Mouse (Mus musculus) limb, embryonic 13.5 days (tissue): ENCODE results near the gene Arrdc3. TPM values are rescaled to one million over a fixed set of nuclear protein-coding genes. Genes with fewer than 3 reads are reported as not detected.
A peak's percentile ranks its signal among the peaks of the same experiment; 100 is the strongest.
"Not testable (repeated sequence)": the region's sequence is repeated elsewhere in the genome, so short reads cannot be mapped to it uniquely, and the experiment has no call there.

Source experiments
- ATAC-seq: fragments of 200-750 bp; cut with Nextera tagmentation; 2 replicates; pipeline ENCODE4 v1.8.0; 2017; ENCODE audit warnings: low read depth, moderate number of reproducible peaks, moderate TSS enrichment; ENCODE audit not compliant: low FRiP score
- H3K27ac ChIP-seq: fragments of 300-500 bp; sonication (generic); 2 replicates; pipeline ENCODE4 v1.5.1; 2015; ENCODE audit warnings: inconsistent platforms, mild to moderate bottlenecking, moderate library complexity
- H3K27me3 ChIP-seq: fragments of 300-500 bp; sonication (generic); 2 replicates; pipeline ENCODE4 v1.6.1; 2015; ENCODE audit warnings: mild to moderate bottlenecking, inconsistent platforms
- H3K36me3 ChIP-seq: fragments of 300-500 bp; sonication (generic); 2 replicates; pipeline ENCODE4 v1.6.1; 2015; ENCODE audit warnings: inconsistent platforms, mild to moderate bottlenecking, moderate library complexity
- H3K4me1 ChIP-seq: fragments of 300-500 bp; sonication (generic); 2 replicates; pipeline ENCODE4 v1.6.1; 2015; ENCODE audit warnings: inconsistent platforms
- H3K4me2 ChIP-seq: fragments of 300-500 bp; sonication (generic); replicated peaks from 2 replicates; pipeline ENCODE4 v1.6.1; 2015; ENCODE audit warnings: inconsistent platforms, mild to moderate bottlenecking, moderate library complexity
- H3K4me3 ChIP-seq: fragments of 300-500 bp; sonication (generic); 2 replicates; pipeline ENCODE4 v1.5.1; 2015; ENCODE audit warnings: moderate library complexity, mild to moderate bottlenecking, inconsistent platforms
- H3K9ac ChIP-seq: fragments of 300-500 bp; sonication (generic); 2 replicates; pipeline ENCODE4 v1.6.1; 2015; ENCODE audit warnings: mild to moderate bottlenecking, inconsistent platforms
- H3K9me3 ChIP-seq: fragments of 300-500 bp; sonication (generic); 2 replicates; pipeline ENCODE4 v1.6.1; 2016; ENCODE audit warnings: inconsistent platforms
- WGBS: fragments of 180-500 bp; shearing (Covaris S2); methylation state at CpG from one replicate; pipeline ENCODE4 v1.1.7; 2015; 5-methylcytosine and 5-hydroxymethylcytosine counted together
- polyA plus RNA-seq: library from polyadenylated mRNA; unstranded; fragments of >200 nt; fragmentation: Nextera tagmentation; extraction: Ambion mirVana; gene quantifications from 2 replicates; pipeline ENCODE4 v1.2.1, GENCODE M21; 2015

The Arrdc3 gene
- polyA plus RNA-seq, 1 experiment from 2014 or later = 77.1 TPM

GRCm38 (mm10) chr13:80886664-80887210 lies 3.6 kb downstream of the Arrdc3 start:
- H3K27me3 ChIP-seq = no peaks in the 10 kb centered on the region
- H3K27ac ChIP-seq = peak overlapping the region; percentile 100
- H3K4me2 ChIP-seq = peak overlapping the region; percentile 65
- 18% methylated on average over 6 of the region's 6 CpGs for WGBS
- peak overlapping the region; percentile 88 for H3K4me3 ChIP-seq
- no peaks in the 10 kb centered on the region for H3K9me3 ChIP-seq
- peaks cover 3% of the 10 kb centered on the region for H3K4me1 ChIP-seq
- peaks cover 28% of the 10 kb centered on the region for H3K36me3 ChIP-seq
- no peak for ATAC-seq
- peak overlapping the region; percentile 99 for H3K9ac ChIP-seq

- H3K4me2 ChIP-seq = no peak overlapping the region
- H3K36me3 ChIP-seq = peaks cover 36% of the 10 kb centered on the region
- no peak overlapping the region for H3K4me3 ChIP-seq
- H3K9me3 ChIP-seq = no peaks in the 10 kb centered on the region
- H3K27me3 ChIP-seq = no peaks in the 10 kb centered on the region
- no peak overlapping the region for H3K27ac ChIP-seq
- no peak overlapping the region for H3K9ac ChIP-seq
- ATAC-seq = no peak
- 77% methylated on average over 2 of the region's 2 CpGs for WGBS
- H3K4me1 ChIP-seq = peaks cover 3% of the 10 kb centered on the region
Measured at GRCm38 (mm10) chr13:80887842-80888241, 4.7 kb downstream of the Arrdc3 start.

DNA sequence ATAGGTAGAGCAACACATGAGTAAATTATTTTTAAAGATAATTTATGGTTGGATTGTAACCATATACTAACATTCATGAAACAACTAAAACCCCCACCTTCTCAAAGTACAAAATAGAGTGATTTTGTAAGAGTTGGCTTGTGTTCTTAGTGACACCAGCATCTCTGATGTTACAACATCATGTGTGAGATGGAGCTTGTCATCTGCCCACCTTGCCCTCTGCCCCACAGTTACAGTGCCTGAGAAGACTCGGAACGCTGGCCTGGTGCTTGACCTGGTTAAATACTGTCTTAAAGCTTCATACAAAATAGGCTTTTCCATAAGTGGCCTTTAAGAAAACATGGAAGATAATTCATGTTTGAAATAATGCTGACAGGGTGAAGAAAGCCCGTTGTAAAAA lies 11.7 kb downstream of the Arrdc3 start:
- not testable (repeated sequence) for H3K9me3 ChIP-seq, H3K27ac ChIP-seq, H3K9ac ChIP-seq, H3K27me3 ChIP-seq, H3K4me3 ChIP-seq, H3K4me2 ChIP-seq, H3K4me1 ChIP-seq, ATAC-seq
- H3K36me3 ChIP-seq = peaks cover 67% of the 10 kb centered on the region
- WGBS = 96% methylated on average over 3 of the region's 3 CpGs

GRCm38 (mm10) chr13:80897411-80897810 lies 14.2 kb downstream of the Arrdc3 start:
- ATAC-seq = no peak

DNA sequence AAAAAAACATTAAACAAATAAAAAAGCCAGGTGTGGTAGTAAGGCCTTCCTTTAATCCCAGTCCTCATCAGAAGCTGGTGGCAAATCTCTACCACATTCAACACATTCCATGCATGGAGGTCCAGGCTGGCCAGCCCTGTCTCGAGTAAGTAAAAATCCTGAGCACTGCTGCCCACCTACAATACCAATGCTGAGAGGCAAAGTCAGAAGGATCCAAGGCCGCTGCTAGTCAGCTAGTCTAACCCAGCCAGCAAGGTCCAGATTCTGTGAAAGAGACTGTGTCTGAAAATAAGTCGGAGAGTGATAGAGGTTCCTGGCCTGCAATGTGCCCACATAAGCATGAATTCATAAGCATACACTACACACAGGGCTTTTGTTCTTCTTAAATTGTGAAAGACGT lies 14.9 kb downstream of the Arrdc3 start:
- Histone ChIP-seq H3K4me1 (no peaks in the 10 kb centered on the region), H3K27me3 (no peaks in the 10 kb centered on the region), H3K36me3 (peaks cover 40% of the 10 kb centered on the region), H3K4me2 (no peak overlapping the region), H3K4me3 (no peak overlapping the region), H3K9ac (no peak overlapping the region), H3K27ac (no peak overlapping the region), H3K9me3 (no peaks in the 10 kb centered on the region)
- 88% methylated on average over 4 of the region's 4 CpGs for WGBS
- ATAC-seq = no peak

More at GRCm38 (mm10) chr13:80897411-80897810, 14.2 kb downstream of the Arrdc3 start:
- H3K27me3 ChIP-seq = no peaks in the 10 kb centered on the region
- no peak overlapping the region for H3K4me2 ChIP-seq
- no peak overlapping the region for H3K27ac ChIP-seq
- H3K36me3 ChIP-seq = peaks cover 45% of the 10 kb centered on the region
- no peaks in the 10 kb centered on the region for H3K9me3 ChIP-seq
- H3K4me1 ChIP-seq = no peaks in the 10 kb centered on the region
- H3K4me3 ChIP-seq = no peak overlapping the region
- no peak overlapping the region for H3K9ac ChIP-seq
- 61% methylated on average over 1 of the region's 1 CpGs for WGBS

DNA sequence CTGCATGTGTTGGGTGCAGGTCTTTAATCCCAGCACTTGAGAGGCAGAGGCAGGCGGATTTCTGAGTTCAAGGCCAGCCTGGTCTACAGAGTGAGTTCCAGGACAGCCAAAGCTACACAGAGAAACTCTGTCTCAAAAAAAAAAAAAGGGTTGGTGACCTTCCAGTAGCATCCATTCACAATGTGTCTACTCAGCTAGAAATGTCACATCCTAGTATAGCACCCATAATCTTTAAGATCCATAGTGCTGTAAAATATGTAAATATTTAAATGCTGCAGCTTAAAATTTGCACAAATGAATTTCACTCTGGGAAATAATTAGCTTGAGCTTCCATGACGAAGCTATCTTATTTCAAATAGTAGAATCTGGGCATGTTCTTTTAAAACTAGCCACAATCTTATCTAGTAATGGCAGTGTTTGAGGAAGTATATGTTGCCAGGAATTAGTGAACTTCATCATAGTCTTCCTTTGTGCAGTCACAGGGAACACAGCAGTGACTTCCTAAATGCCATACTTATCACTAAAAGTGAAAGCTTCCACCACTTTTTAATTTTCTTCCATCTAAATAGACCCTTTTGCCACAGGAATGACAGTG lies 16.3 kb downstream of the Arrdc3 start:
- peaks cover 26% of the 10 kb centered on the region for H3K36me3 ChIP-seq
- H3K9ac ChIP-seq = no peak overlapping the region
- H3K27me3 ChIP-seq = no peaks in the 10 kb centered on the region
- no peaks in the 10 kb centered on the region for H3K9me3 ChIP-seq
- H3K4me2 ChIP-seq = no peak overlapping the region
- no peaks in the 10 kb centered on the region for H3K4me1 ChIP-seq
- no peak overlapping the region for H3K27ac ChIP-seq
- no peak for ATAC-seq
- no peak overlapping the region for H3K4me3 ChIP-seq
- WGBS = 86% methylated on average over 2 of the region's 2 CpGs

DNA sequence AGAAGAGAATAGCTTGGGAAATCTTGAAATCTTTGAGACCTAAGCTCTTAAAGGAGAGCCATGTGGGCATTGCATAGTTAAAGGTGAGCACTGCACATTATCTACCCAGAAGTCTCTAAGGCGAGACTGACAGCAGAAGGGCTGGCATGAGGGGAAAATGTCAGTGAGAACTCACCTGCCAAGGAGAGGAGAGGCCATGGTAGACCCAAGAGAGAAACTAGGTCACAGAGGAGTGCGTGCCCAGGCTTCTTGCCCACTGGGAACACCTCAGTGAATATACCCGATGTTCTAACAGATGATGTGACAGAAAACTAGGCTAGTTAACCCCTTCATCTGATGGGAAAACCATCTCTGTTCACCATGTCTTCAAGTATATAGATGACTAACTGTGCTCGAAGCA lies 18.2 kb downstream of the Arrdc3 start:
- Histone ChIP-seq H3K4me2 (no peak overlapping the region), H3K36me3 (peaks cover 18% of the 10 kb centered on the region), H3K9ac (no peak overlapping the region), H3K27ac (no peak overlapping the region), H3K9me3 (no peaks in the 10 kb centered on the region), H3K4me3 (no peak overlapping the region), H3K4me1 (no peaks in the 10 kb centered on the region), H3K27me3 (no peaks in the 10 kb centered on the region)
- no peak for ATAC-seq
- WGBS = 86% methylated on average over 4 of the region's 4 CpGs

DNA sequence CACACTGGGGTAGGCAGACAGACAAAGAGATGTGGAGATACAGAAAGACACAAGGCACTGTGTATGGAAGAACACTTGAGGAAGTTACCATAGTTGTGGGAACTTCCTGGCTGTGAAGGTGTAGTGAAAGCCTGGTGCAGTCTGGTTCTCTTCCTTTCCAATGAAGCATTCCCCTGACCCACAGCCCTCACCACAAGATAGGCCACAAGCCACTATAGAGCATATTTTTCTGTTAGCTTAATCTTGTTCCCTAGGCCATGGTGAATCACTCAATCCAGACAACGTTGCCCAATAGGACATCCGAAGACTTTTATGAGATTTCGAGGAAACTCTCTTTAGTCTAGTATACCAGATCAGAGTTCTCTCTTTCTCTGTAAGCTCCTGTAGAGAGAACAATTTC lies 19.6 kb downstream of the Arrdc3 start:
- Histone ChIP-seq H3K27ac (no peak overlapping the region), H3K27me3 (no peaks in the 10 kb centered on the region), H3K9ac (no peak overlapping the region), H3K4me2 (no peak overlapping the region), H3K4me3 (no peak overlapping the region), H3K9me3 (no peaks in the 10 kb centered on the region), H3K36me3 (peaks cover 8% of the 10 kb centered on the region; the same call in 1 of the 2 replicates), H3K4me1 (no peaks in the 10 kb centered on the region)
- WGBS = 81% methylated on average over 3 of the region's 3 CpGs
- ATAC-seq = no peak

DNA sequence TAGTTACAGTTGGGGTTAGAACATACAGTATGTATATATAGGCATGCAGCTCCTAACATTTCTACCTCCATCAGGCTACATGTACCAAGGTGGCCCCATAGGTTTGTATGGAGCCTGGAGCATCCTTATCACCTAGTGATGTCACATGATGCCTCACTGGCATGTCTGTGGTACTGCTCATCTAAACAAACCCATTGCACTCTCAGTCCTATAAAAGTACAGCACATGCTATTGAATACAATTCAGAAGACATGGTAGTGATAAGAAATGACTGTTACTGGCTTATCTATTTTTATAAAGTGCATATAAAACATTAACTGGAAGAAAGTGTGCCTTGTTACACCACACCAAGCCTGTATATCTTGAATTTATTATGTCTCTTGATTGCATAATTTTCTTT lies 30.2 kb downstream of the Arrdc3 start:
- Histone ChIP-seq H3K9ac (no peak overlapping the region), H3K4me2 (no peak overlapping the region), H3K9me3 (no peaks in the 10 kb centered on the region), H3K4me3 (no peak overlapping the region), H3K4me1 (no peaks in the 10 kb centered on the region), H3K27me3 (no peaks in the 10 kb centered on the region), H3K36me3 (no peaks in the 10 kb centered on the region), H3K27ac (no peak overlapping the region)
- ATAC-seq = no peak

- Histone ChIP-seq H3K9me3 (no peaks in the 10 kb centered on the region), H3K27ac (no peak overlapping the region)
- 86% methylated on average over 6 of the region's 6 CpGs for WGBS
Measured at GRCm38 (mm10) chr13:80920939-80921338, 37.8 kb downstream of the Arrdc3 start.

DNA sequence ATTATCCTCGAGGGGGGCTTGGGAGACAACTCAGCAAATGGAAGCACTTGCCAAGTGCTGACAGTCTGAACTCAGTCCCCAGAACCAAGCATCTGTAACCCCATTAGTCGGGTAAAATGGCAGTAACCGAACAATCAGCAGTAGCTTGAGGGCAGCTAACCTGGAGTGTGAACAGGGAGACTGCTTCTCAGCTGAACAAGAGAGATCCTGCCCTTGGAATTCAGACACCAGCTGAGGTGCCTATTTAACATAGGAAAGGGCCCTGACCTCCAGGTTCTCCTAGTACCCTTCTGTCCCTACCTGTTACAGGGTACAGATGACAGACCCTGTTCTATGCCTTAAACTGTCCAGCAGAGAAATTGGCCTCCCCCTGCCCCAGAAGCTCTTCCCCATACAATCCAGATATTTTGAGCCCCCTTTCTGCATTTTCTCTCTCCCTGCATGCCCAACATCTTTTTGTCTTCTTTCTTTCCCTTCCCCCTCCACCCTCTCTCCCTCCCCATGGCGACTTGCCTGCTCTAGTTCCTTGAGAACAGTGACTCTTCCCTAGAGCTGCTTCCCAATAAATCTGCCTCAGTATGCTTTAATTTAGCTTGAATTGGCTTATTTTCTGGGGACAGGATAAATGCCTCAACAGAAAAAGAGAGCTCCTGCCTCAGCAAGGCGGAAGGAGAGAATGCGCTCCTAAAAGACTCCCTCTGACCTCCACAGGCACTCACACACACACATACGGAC lies 38.6 kb downstream of the Arrdc3 start:
- no peak overlapping the region for H3K4me3 ChIP-seq
- H3K36me3 ChIP-seq = no peaks in the 10 kb centered on the region
- H3K9ac ChIP-seq = no peak overlapping the region
- WGBS = 65% methylated on average over 7 of the region's 7 CpGs
- no peaks in the 10 kb centered on the region for H3K4me1 ChIP-seq
- H3K27ac ChIP-seq = no peak overlapping the region
- ATAC-seq = no peak
- H3K27me3 ChIP-seq = no peaks in the 10 kb centered on the region
- no peaks in the 10 kb centered on the region for H3K9me3 ChIP-seq
- H3K4me2 ChIP-seq = no peak overlapping the region

More at GRCm38 (mm10) chr13:80920939-80921338, 37.8 kb downstream of the Arrdc3 start:
- no peaks in the 10 kb centered on the region for H3K27me3 ChIP-seq
- H3K4me2 ChIP-seq = no peak overlapping the region
- H3K4me3 ChIP-seq = no peak overlapping the region
- H3K36me3 ChIP-seq = no peaks in the 10 kb centered on the region
- no peak for ATAC-seq
- no peak overlapping the region for H3K9ac ChIP-seq
- no peaks in the 10 kb centered on the region for H3K4me1 ChIP-seq

DNA sequence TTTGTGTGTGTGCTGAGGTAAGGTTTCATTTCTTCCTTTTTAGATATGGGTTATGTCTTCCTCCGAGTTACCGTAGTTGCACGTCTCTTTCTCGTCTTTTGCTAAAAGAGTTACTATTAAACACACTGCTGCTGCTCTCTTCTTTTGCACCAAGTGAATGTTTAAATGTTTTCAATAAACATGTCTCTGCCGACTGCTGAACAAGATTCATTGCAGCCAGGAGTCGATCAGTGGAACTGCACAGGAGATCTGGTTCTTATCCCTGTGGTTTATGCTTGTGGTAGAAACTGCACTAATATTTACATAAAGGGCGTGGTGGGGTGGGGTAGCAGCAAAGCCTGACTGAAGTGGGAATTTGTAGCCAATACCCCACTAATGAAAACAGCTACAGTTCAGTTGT lies 45.0 kb downstream of the Arrdc3 start:
- no peak overlapping the region for H3K4me3 ChIP-seq
- H3K27me3 ChIP-seq = no peaks in the 10 kb centered on the region
- no peak overlapping the region for H3K9ac ChIP-seq
- no peak overlapping the region for H3K4me2 ChIP-seq
- WGBS = 55% methylated on average over 7 of the region's 7 CpGs
- no peak overlapping the region for H3K27ac ChIP-seq
- H3K9me3 ChIP-seq = no peaks in the 10 kb centered on the region
- no peak for ATAC-seq
- no peaks in the 10 kb centered on the region for H3K36me3 ChIP-seq
- H3K4me1 ChIP-seq = no peaks in the 10 kb centered on the region
